Mouse (Mus musculus) MEL (cell line): ENCODE measurements around the gene Gm37240. TPM values are rescaled to one million over a fixed set of nuclear protein-coding genes. Genes with fewer than 3 reads are reported as not detected.

Source experiments
- DNase-seq: peaks from one replicate; pipeline ENCODE4 v3.0.0; 2011; ENCODE audit warnings: low read depth, low spot score
- H3K27ac ChIP-seq: 2 replicates; pipeline ENCODE4 v1.5.1; 2012; ENCODE audit warnings: low read depth, mild to moderate bottlenecking, control low read depth, low read length, moderate library complexity; ENCODE audit not compliant: control insufficient read depth
- H3K27me3 ChIP-seq, 2 experiments: fragments of 150-350 bp in 1 of 2; sonication (generic) in 1 of 2; 2 replicates each; pipeline ENCODE4 v1.6.1; 2012; ENCODE audit warnings: low read length in 2 of 2, mild to moderate bottlenecking in 2 of 2, improper control_type of control experiment in 1 of 2, moderate library complexity in 1 of 2; ENCODE audit not compliant: insufficient read depth in 2 of 2, control insufficient read depth in 1 of 2
- H3K36me3 ChIP-seq, 2 experiments: 2 replicates each; pipeline ENCODE4 v1.6.1; 2012 to 2014; ENCODE audit warnings: low read length in 2 of 2, improper control_type of control experiment in 1 of 2, inconsistent platforms in 1 of 2, mild to moderate bottlenecking in 1 of 2; ENCODE audit not compliant: insufficient read depth in 2 of 2, control insufficient read depth in 1 of 2
- H3K4me1 ChIP-seq, 2 experiments: fragments of 150-350 bp in 1 of 2; sonication (generic) in 1 of 2; 2 replicates each; pipeline ENCODE4 v1.6.1; 2012; ENCODE audit warnings: low read length in 2 of 2, improper control_type of control experiment in 1 of 2, mild to moderate bottlenecking in 1 of 2; ENCODE audit not compliant: insufficient read depth in 2 of 2, control insufficient read depth in 1 of 2
- H3K4me3 ChIP-seq, 2 experiments: fragments of 150-350 bp in 1 of 2; sonication (generic) in 1 of 2; 2 replicates each; pipeline ENCODE4 v1.5.1; 2012; ENCODE audit warnings: low read depth in 2 of 2, low read length in 2 of 2, mild to moderate bottlenecking in 2 of 2, moderate library complexity in 2 of 2, control low read depth in 1 of 2, improper control_type of control experiment in 1 of 2; ENCODE audit not compliant: control insufficient read depth in 1 of 2, insufficient read depth in 1 of 2
- H3K79me2 ChIP-seq: 2 replicates; pipeline ENCODE4 v1.6.1; 2012; ENCODE audit warnings: mild to moderate bottlenecking, low read length, moderate library complexity; ENCODE audit not compliant: control insufficient read depth, poor library complexity, insufficient read depth
- H3K9ac ChIP-seq: 2 replicates; pipeline ENCODE4 v1.6.1; 2012; ENCODE audit warnings: low read depth, mild to moderate bottlenecking, control low read depth, low read length, moderate library complexity; ENCODE audit not compliant: control insufficient read depth, poor library complexity, severe bottlenecking
- H3K9me3 ChIP-seq: fragments of 150-350 bp; sonication (generic); replicated peaks from 2 replicates; pipeline ENCODE4 v1.6.1; 2012; ENCODE audit warnings: mild to moderate bottlenecking, low read length, improper control_type of control experiment, moderate library complexity; ENCODE audit not compliant: insufficient read depth
- CHD1 ChIP-seq: IDR thresholded peaks from 2 replicates; pipeline ENCODE4 v1.6.1; 2012; ENCODE audit warnings: low read depth, mild to moderate bottlenecking, inconsistent platforms, low read length, improper control_type of control experiment
- CHD2 ChIP-seq: IDR thresholded peaks from 2 replicates; pipeline ENCODE4 v1.6.1; 2011; ENCODE audit warnings: low read length, improper control_type of control experiment
- ELF1 ChIP-seq: IDR thresholded peaks from 2 replicates; pipeline ENCODE4 v1.6.1; 2014; ENCODE audit warnings: low read depth, mild to moderate bottlenecking, inconsistent platforms, low read length, improper control_type of control experiment, moderate library complexity
- EP300 ChIP-seq, 2 experiments: IDR thresholded peaks; 2 replicates each; pipeline ENCODE4 v1.6.1; 2011; ENCODE audit warnings: improper control_type of control experiment in 2 of 2, low read length in 2 of 2, low read depth in 1 of 2, mild to moderate bottlenecking in 1 of 2
- ETS1 ChIP-seq: IDR thresholded peaks from 2 replicates; pipeline ENCODE4 v1.6.1; 2012; ENCODE audit warnings: low read depth, mild to moderate bottlenecking, inconsistent platforms, low read length, improper control_type of control experiment, moderate library complexity
- GABPA ChIP-seq: IDR thresholded peaks from 2 replicates; pipeline ENCODE4 v1.6.1; 2012; ENCODE audit warnings: low read depth, mild to moderate bottlenecking, inconsistent platforms, low read length, improper control_type of control experiment, moderate library complexity
- HCFC1 ChIP-seq: IDR thresholded peaks from 2 replicates; pipeline ENCODE4 v1.6.1; 2012; ENCODE audit warnings: low read depth, mild to moderate bottlenecking, inconsistent platforms, low read length, improper control_type of control experiment, moderate library complexity
- JUND ChIP-seq: IDR thresholded peaks from 2 replicates; pipeline ENCODE4 v1.6.1; 2011; ENCODE audit warnings: low read depth, mild to moderate bottlenecking, improper control_type of control experiment, low read length
- MAFK ChIP-seq: IDR thresholded peaks from 2 replicates; pipeline ENCODE4 v1.6.1; 2011; ENCODE audit warnings: low read depth, mild to moderate bottlenecking, low read length, improper control_type of control experiment, borderline replicate concordance
- MAZ ChIP-seq: IDR thresholded peaks from 2 replicates; pipeline ENCODE4 v1.6.1; 2012; ENCODE audit warnings: low read depth, mild to moderate bottlenecking, inconsistent platforms, low read length, improper control_type of control experiment
- NELFE ChIP-seq: IDR thresholded peaks from 2 replicates; pipeline ENCODE4 v1.6.1; 2011; ENCODE audit warnings: low read depth, low read length, improper control_type of control experiment
- NRF1 ChIP-seq: IDR thresholded peaks from 2 replicates; pipeline ENCODE4 v1.6.1; 2014; ENCODE audit warnings: low read depth, mild to moderate bottlenecking, inconsistent platforms, low read length, improper control_type of control experiment, moderate library complexity; ENCODE audit not compliant: poor library complexity, insufficient read depth, severe bottlenecking
- POLR2AphosphoS2 ChIP-seq: IDR thresholded peaks from 2 replicates; pipeline ENCODE4 v1.6.1; 2011; ENCODE audit warnings: low read length, improper control_type of control experiment
- SIN3A ChIP-seq: IDR thresholded peaks from 2 replicates; pipeline ENCODE4 v1.6.1; 2012; ENCODE audit warnings: low read length, improper control_type of control experiment, inconsistent platforms
- TBP ChIP-seq: IDR thresholded peaks from 2 replicates; pipeline ENCODE4 v1.8.0; 2011; ENCODE audit warnings: low read depth, low read length, improper control_type of control experiment
- TCF12 ChIP-seq: IDR thresholded peaks from 2 replicates; pipeline ENCODE4 v1.6.1; 2014; ENCODE audit warnings: low read depth, mild to moderate bottlenecking, inconsistent platforms, low read length, improper control_type of control experiment, moderate library complexity
- UBTF ChIP-seq: IDR thresholded peaks from 2 replicates; pipeline ENCODE4 v1.6.1; 2012; ENCODE audit warnings: low read depth, mild to moderate bottlenecking, inconsistent platforms, low read length, improper control_type of control experiment, moderate library complexity, borderline replicate concordance; ENCODE audit not compliant: insufficient read depth
- USF1 ChIP-seq: IDR thresholded peaks from 2 replicates; pipeline ENCODE4 v1.6.1; 2014; ENCODE audit warnings: low read depth, mild to moderate bottlenecking, inconsistent platforms, low read length, improper control_type of control experiment, moderate library complexity
- ZKSCAN1 ChIP-seq: IDR thresholded peaks from 2 replicates; pipeline ENCODE4 v1.6.1; 2012; ENCODE audit warnings: low read depth, mild to moderate bottlenecking, inconsistent platforms, low read length, improper control_type of control experiment, moderate library complexity
- ZMIZ1 ChIP-seq: IDR thresholded peaks from 2 replicates; pipeline ENCODE4 v1.6.1; 2012; ENCODE audit warnings: low read depth, mild to moderate bottlenecking, inconsistent platforms, low read length, improper control_type of control experiment, moderate library complexity
- polyA plus RNA-seq, 2 experiments: library from polyadenylated mRNA; stranded (reverse) in 1 of 2; unstranded in 1 of 2; fragments of >175 nt in 1 of 2; fragments of >200 nt in 1 of 2; gene quantifications; 2 replicates each; pipeline versions ENCODE4 v1.2.1 to v1.2.4; 2012; ENCODE audit warnings: low replicate concordance in 2 of 2, low read depth in 1 of 2; ENCODE audit not compliant: insufficient read length in 2 of 2, insufficient read depth in 1 of 2, missing spikeins in 1 of 2
- total RNA-seq: library from RNA; depleted of rRNA; stranded (reverse); fragments of 300-350 nt; gene quantifications from 2 replicates; pipeline ENCODE4 v1.2.3, GENCODE M21; 2012

Gene Gm37240
- total and polyA plus RNA-seq, 3 experiments: 0.04 TPM; not detected in 2

GRCm38 (mm10) chr3:85339926-85340325 is 547.4 kb downstream of the Gm37240 start:
- DNase-seq: no peak
- no peaks in the 10 kb centered on the region; a peak in 1 of 4 replicates for H3K27me3 ChIP-seq
- no peak overlapping the region for H3K27ac ChIP-seq
- TF ChIP-seq CHD2: no peak
- TF ChIP-seq ZKSCAN1: no peak
- no peak for TF ChIP-seq ZMIZ1
- no peak for TF ChIP-seq TCF12
- TF ChIP-seq GABPA: no peak
- TF ChIP-seq MAZ: no peak
- no peak for TF ChIP-seq ETS1
- no peak for TF ChIP-seq TBP
- TF ChIP-seq NELFE: no peak
- TF ChIP-seq EP300 (IDR thresholded peaks at IDR 0.05; ENCODE audit: low read depth in 1 of 2, low read length in 2 of 2): no peak
- TF ChIP-seq CHD1: no peak
- TF ChIP-seq JUND: no peak
- TF ChIP-seq HCFC1: no peak
- no peak for TF ChIP-seq ELF1
- no peak for TF ChIP-seq UBTF
- TF ChIP-seq POLR2AphosphoS2: no peak
- no peak for TF ChIP-seq MAFK
- no peak for TF ChIP-seq NRF1
- TF ChIP-seq USF1: no peak
- no peak overlapping the region for H3K9ac ChIP-seq
- no peaks in the 10 kb centered on the region for H3K79me2 ChIP-seq
- no peaks in the 10 kb centered on the region for H3K9me3 ChIP-seq
- no peak overlapping the region for H3K4me3 ChIP-seq
- no peaks in the 10 kb centered on the region for H3K4me1 ChIP-seq
- no peaks in the 10 kb centered on the region for H3K36me3 ChIP-seq

GRCm38 (mm10) chr3:85339269-85339820 is 548.0 kb downstream of the Gm37240 start:
- no peak overlapping the region for H3K9ac ChIP-seq
- no peak for TF ChIP-seq NELFE
- no peak for TF ChIP-seq SIN3A
- TF ChIP-seq JUND: no peak
- TF ChIP-seq, all 39 proteins: peak for 0
- H3K9me3 ChIP-seq: no peaks in the 10 kb centered on the region

More at GRCm38 (mm10) chr3:85339269-85339820, 548.0 kb downstream of the Gm37240 start:
- no peak overlapping the region for H3K4me3 ChIP-seq
- H3K27me3 ChIP-seq: no peaks in the 10 kb centered on the region; a peak in 1 of 4 replicates
- H3K36me3 ChIP-seq: no peaks in the 10 kb centered on the region
- no peaks in the 10 kb centered on the region for H3K79me2 ChIP-seq
- DNase-seq: no peak
- no peak overlapping the region for H3K27ac ChIP-seq
- no peaks in the 10 kb centered on the region for H3K4me1 ChIP-seq
